Mouse (Mus musculus) lung, postnatal 25 days (tissue): ENCODE results near the gene Snrnp40.

Experiments used
- DNase-seq: peaks from one replicate; pipeline ENCODE4 v3.0.0; 2022; ENCODE audit warnings: low spot score

Snrnp40 gene

GRCm38 (mm10) chr4:130359486-130360237, at the start of gene Snrnp40, which contains the start of gene Zcchc17:
Gene Snrnp40, plus strand, starts transcription at chr4:130360132.
Gene Zcchc17, minus strand, starts transcription at chr4:130359943.
- peak; percentile 100 for DNase-seq

GRCm38 (mm10) chr4:130312526-130312925, 47.4 kb upstream of the Snrnp40 start:
- DNase-seq, result no peak

GRCm38 (mm10) chr4:130313552-130313951, 46.4 kb upstream of the Snrnp40 start:
- DNase-seq, result no peak

- DNase-seq, result no peak
These were observed 44.0 kb upstream of the Snrnp40 start for GRCm38 (mm10) chr4:130315771-130316527.

- no peak for DNase-seq
These were observed 43.2 kb upstream of the Snrnp40 start for GRCm38 (mm10) chr4:130316691-130317090.

GRCm38 (mm10) chr4:130318122-130318521, 41.8 kb upstream of the Snrnp40 start:
- no peak for DNase-seq

GRCm38 (mm10) chr4:130319564-130319963, 40.4 kb upstream of the Snrnp40 start:
- no peak for DNase-seq

GRCm38 (mm10) chr4:130321640-130322039, 38.3 kb upstream of the Snrnp40 start:
- DNase-seq, result no peak

GRCm38 (mm10) chr4:130322567-130322966, 37.4 kb upstream of the Snrnp40 start:
- no peak for DNase-seq

GRCm38 (mm10) chr4:130323165-130323564, 36.8 kb upstream of the Snrnp40 start:
- DNase-seq, result no peak

GRCm38 (mm10) chr4:130323607-130324006, 36.3 kb upstream of the Snrnp40 start:
- no peak for DNase-seq

GRCm38 (mm10) chr4:130325446-130325845, 34.5 kb upstream of the Snrnp40 start:
- DNase-seq, result no peak

GRCm38 (mm10) chr4:130327366-130327765, 32.6 kb upstream of the Snrnp40 start:
- no peak for DNase-seq

GRCm38 (mm10) chr4:130335867-130336266, 24.1 kb upstream of the Snrnp40 start:
- no peak for DNase-seq

- peak; percentile 50 for DNase-seq
These were observed 18.2 kb upstream of the Snrnp40 start for GRCm38 (mm10) chr4:130341691-130342090.

- no peak for DNase-seq
These were observed 10.3 kb upstream of the Snrnp40 start for GRCm38 (mm10) chr4:130349666-130350065.

- DNase-seq, result no peak
These were observed 9.1 kb upstream of the Snrnp40 start for GRCm38 (mm10) chr4:130350690-130351422.

- no peak for DNase-seq
These were observed 7.3 kb upstream of the Snrnp40 start for GRCm38 (mm10) chr4:130352588-130352987.

- DNase-seq, result no peak
These were observed 2.0 kb upstream of the Snrnp40 start for GRCm38 (mm10) chr4:130357946-130358345.

GRCm38 (mm10) chr4:130360238-130360590, 282 bp downstream of the Snrnp40 start:
- no peak for DNase-seq

- DNase-seq, result no peak
These were observed 16.7 kb downstream of the Snrnp40 start for GRCm38 (mm10) chr4:130376675-130377074.

GRCm38 (mm10) chr4:130377500-130377899, 17.6 kb downstream of the Snrnp40 start:
- no peak for DNase-seq

GRCm38 (mm10) chr4:130379181-130379580, 19.2 kb downstream of the Snrnp40 start:
- DNase-seq, result no peak
